Mouse (Mus musculus) kidney, adult 2 months (tissue): ENCODE measurements around the gene Pla2r1. TPM values are rescaled to one million over a fixed set of nuclear protein-coding genes. Genes with fewer than 3 reads are reported as not detected.

Source experiments
- DNase-seq: peaks from one replicate; pipeline ENCODE4 v3.0.0; 2021
- H3K27ac ChIP-seq: fragments of 200-500 bp; 2 replicates; pipeline ENCODE4 v1.5.1; 2012; ENCODE audit warnings: low read depth, low read length, control low read depth, inconsistent platforms; ENCODE audit not compliant: insufficient read depth
- H3K27me3 ChIP-seq: fragments of 200-500 bp; replicated peaks from 2 replicates; pipeline ENCODE4 v1.6.1; 2012; ENCODE audit warnings: mild to moderate bottlenecking, moderate library complexity, low read length, inconsistent platforms; ENCODE audit not compliant: control insufficient read depth, insufficient read depth
- H3K36me3 ChIP-seq: fragments of 200-500 bp; 2 replicates; pipeline ENCODE4 v1.6.1; 2012; ENCODE audit warnings: mild to moderate bottlenecking, moderate library complexity, low read length, inconsistent platforms; ENCODE audit not compliant: control insufficient read depth, insufficient read depth
- H3K4me1 ChIP-seq: fragments of 200-500 bp; 2 replicates; pipeline ENCODE4 v1.6.1; 2011; ENCODE audit warnings: low read length; ENCODE audit not compliant: control insufficient read depth, insufficient read depth
- H3K4me3 ChIP-seq: fragments of 200-500 bp; 2 replicates; pipeline ENCODE4 v1.5.1; 2011; ENCODE audit warnings: mild to moderate bottlenecking, low read depth, low read length, control low read depth; ENCODE audit not compliant: insufficient read depth
- CTCF ChIP-seq: fragments of 200-500 bp; conservative IDR thresholded peaks from 2 replicates; pipeline ENCODE4 v1.5.1; 2011; ENCODE audit warnings: low read depth, mild to moderate bottlenecking, control low read depth, low read length, moderate library complexity, mixed read lengths; ENCODE audit not compliant: insufficient read depth, insufficient read length
- POLR2A ChIP-seq: fragments of 200-500 bp; IDR thresholded peaks from one replicate; pipeline ENCODE4 v1.6.1; 2011; ENCODE audit warnings: low read depth, low read length, control low read depth
- WGBS: fragments of 180-500 bp; shearing (Covaris S2); methylation state at CpG from one replicate; pipeline ENCODE4 v1.1.7; 2018; 5-methylcytosine and 5-hydroxymethylcytosine counted together
- polyA plus RNA-seq: library from polyadenylated mRNA; depleted of rRNA; stranded (reverse); fragments of >200 nt; gene quantifications from 2 replicates; pipeline ENCODE4 v1.2.3, GENCODE M21; 2012

Gene Pla2r1
- polyA plus RNA-seq, 1 experiment = 4.8 TPM

DNA sequence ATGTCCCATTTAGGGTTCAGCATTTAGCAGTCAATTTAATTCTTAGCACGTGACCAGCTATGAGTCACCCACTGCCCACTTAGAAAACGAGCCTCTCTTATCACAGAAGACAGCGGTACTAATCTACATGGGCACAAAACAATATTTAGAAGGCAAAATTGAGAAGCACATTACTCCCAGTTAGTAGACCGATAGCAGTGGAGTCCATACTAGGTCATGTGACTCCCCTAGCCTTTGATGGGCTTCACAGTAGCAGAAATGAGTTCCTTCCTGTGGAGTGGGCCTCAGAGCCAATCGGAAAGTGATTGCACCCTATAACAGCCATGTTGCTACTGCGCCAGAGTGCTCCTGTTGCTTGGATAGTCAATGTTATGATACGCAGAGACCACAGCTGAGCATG, 148.3 kb downstream of the Pla2r1 start:
- no peak for TF ChIP-seq CTCF
- TF ChIP-seq POLR2A = no peak
- 95% methylated on average over 7 of the region's 7 CpGs for WGBS

DNA sequence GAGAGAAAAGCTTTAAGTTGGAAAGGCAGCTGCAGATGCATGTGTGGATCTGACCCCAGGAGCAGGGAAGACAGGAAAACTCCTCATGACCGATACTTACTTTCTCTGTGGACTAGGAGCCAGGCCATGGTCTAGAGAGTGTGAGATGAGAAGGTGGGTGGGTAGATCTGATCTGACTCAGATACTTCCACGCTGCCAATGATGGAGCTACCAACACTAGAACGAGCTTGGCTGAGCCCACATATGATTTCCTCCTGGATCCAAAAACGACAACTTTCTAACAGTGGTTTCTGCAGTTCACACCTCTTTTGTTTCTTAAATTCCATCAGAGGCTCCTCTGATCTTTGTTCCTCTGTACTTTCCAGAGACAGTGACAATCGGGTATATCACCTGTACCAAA, 151.4 kb downstream of the Pla2r1 start:
- DNase-seq = no peak
- Histone ChIP-seq H3K36me3 (no peaks in the 10 kb centered on the region), H3K27ac (no peak overlapping the region), H3K27me3 (no peaks in the 10 kb centered on the region), H3K4me3 (no peak overlapping the region), H3K4me1 (no peaks in the 10 kb centered on the region)
- 63% methylated on average over 5 of the region's 5 CpGs for WGBS
- TF ChIP-seq POLR2A (no peak), CTCF (no peak)

More for the DNA sequence above, 148.3 kb downstream of the Pla2r1 start:
- Histone ChIP-seq H3K4me1 (no peaks in the 10 kb centered on the region), H3K27me3 (no peaks in the 10 kb centered on the region), H3K27ac (no peak overlapping the region), H3K36me3 (no peaks in the 10 kb centered on the region), H3K4me3 (no peak overlapping the region)
- no peak for DNase-seq

DNA sequence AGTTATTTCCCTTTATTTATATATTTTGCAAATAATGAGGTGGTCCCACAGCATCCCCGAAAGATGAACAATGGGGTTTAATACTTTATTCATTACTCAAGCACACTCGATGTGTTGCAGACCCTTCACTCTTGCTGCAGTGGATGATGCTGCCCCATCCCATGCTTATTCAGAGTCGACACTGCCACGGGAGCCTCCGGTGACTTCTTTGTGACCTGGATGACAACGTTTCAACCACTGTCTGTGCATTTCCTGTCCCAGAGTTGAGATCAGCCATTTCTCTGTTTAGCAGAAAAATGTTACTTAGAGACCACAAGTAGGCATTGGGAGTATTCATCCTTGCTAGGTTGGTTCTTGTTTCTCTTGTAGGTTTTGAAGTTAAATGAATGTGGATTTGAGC, 159.3 kb downstream of the Pla2r1 start:
- no peak overlapping the region for H3K4me3 ChIP-seq
- WGBS = 57% methylated on average over 6 of the region's 6 CpGs
- DNase-seq = no peak
- H3K27me3 ChIP-seq = no peaks in the 10 kb centered on the region
- TF ChIP-seq CTCF = no peak
- TF ChIP-seq POLR2A = no peak
- no peaks in the 10 kb centered on the region for H3K4me1 ChIP-seq
- H3K27ac ChIP-seq = no peak overlapping the region
- H3K36me3 ChIP-seq = no peaks in the 10 kb centered on the region

DNA sequence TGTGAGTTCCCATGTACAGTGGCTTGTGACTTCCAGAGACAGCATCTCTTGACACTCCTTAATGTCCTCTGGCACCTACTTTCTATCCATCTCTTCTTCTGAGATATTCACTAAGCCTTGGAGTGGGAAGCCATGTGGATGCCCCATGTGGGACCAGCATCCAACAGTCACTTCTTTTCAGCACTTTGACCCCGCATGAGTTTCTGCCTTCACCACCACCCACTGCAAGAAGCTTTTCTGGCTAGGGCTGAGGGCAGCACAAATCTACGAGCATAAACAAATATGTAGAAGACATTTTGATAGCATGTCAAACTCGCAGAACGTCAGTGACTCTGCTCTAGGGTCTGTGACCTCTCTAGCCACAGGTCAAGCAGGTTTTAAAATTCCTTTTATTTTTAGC, 160.8 kb downstream of the Pla2r1 start:
- TF ChIP-seq POLR2A (no peak), CTCF (no peak)

DNA sequence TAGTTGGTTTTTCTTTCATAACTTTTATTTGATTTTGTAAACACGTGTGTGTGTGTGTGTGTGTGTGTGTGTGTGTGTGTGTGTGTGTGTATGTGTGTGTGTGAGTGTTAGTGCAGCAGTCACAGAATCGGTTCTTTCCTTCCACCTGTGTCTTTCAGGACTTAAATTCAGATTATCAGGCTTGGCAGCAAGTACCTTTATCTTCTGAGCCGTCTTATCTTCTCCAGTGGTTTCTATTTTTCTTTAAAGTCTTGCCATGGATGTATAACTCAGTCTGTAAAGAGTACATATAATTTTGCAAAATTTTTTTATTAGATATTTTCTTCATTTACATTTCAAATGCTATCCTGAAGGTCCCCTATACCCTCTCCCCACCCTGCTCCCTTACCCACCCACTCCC, 165.7 kb downstream of the Pla2r1 start:
- no peaks in the 10 kb centered on the region for H3K27me3 ChIP-seq
- H3K27ac ChIP-seq = no peak overlapping the region
- DNase-seq = no peak
- H3K4me3 ChIP-seq = no peak overlapping the region
- 98% methylated on average over 3 of the region's 3 CpGs for WGBS
- peaks cover 5% of the 10 kb centered on the region; the same call in 1 of the 2 replicates for H3K4me1 ChIP-seq
- TF ChIP-seq POLR2A = no peak
- no peak for TF ChIP-seq CTCF
- no peaks in the 10 kb centered on the region for H3K36me3 ChIP-seq

More for the DNA sequence above, 160.8 kb downstream of the Pla2r1 start:
- Histone ChIP-seq H3K4me3 (no peak overlapping the region), H3K27ac (no peak overlapping the region), H3K4me1 (no peaks in the 10 kb centered on the region), H3K27me3 (no peaks in the 10 kb centered on the region), H3K36me3 (no peaks in the 10 kb centered on the region)
- DNase-seq = no peak
- 78% methylated on average over 4 of the region's 4 CpGs for WGBS

DNA sequence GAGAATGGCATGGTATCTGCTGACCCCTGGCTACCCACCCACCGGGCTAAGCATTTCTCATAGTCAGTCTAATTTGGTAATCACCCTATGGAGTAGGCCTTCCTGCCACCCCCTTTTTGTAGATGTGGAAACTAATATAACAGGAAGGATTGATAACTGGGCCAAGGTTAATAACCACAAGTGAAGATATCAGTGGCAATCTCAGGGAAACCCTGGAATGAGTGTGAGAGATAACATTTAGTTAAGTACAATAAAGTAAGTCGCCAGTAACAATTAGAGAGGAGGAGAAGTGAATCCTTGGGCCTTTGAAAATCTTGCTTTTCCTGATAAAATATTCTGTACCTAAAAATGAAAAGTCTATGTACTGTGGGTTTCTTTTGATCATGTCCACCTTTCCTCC, 166.3 kb downstream of the Pla2r1 start:
- TF ChIP-seq POLR2A (no peak), CTCF (no peak)
- WGBS = 87% methylated on average over 2 of the region's 2 CpGs
- Histone ChIP-seq H3K27me3 (no peaks in the 10 kb centered on the region), H3K27ac (no peak overlapping the region), H3K36me3 (no peaks in the 10 kb centered on the region), H3K4me3 (no peak overlapping the region), H3K4me1 (peaks cover 5% of the 10 kb centered on the region; the same call in 1 of the 2 replicates)
- DNase-seq = no peak

DNA sequence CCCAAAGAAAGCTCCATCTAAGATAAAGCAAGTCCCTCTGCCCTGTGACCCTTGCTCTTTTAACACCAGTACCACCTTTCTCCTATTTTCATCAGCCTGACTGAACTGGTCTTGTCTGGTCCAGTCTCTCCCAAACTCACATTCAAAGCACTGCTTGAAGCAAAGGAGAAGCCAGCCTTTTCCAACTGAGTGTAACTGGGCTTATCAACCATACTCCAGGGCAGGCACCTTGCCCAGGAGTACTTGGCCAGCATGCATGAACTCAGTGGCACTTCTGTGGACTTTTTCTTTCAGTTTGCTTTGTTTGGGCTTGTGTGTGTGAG, 168.4 kb downstream of the Pla2r1 start:
- TF ChIP-seq POLR2A = no peak
- TF ChIP-seq CTCF = no peak
- DNase-seq = peak; percentile 49
- Histone ChIP-seq H3K27me3 (no peaks in the 10 kb centered on the region), H3K27ac (no peak overlapping the region), H3K4me3 (no peak overlapping the region), H3K4me1 (peaks cover 5% of the 10 kb centered on the region; the same call in 1 of the 2 replicates), H3K36me3 (no peaks in the 10 kb centered on the region)
